16 mouse cellular contexts compared by ENCODE assay signal in the genomic region with DNA sequence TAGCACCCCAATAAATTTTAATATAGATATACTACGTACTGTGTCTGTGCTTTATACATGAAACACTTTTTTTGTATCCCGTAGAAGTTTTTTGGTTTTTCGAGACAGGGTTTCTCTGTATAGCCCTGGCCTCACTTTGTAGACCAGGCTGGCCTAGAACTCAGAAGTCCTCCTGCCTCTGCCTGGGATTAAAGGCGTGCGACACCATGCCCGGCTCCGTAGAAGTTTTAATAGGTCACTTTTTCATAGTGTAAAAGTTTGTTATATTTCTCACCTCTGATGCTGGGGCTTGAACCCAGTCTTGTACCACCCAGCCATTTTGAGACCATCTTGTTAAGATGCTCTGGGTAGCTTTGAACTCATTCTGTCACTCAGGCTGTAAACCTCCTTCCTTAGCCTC.
"Had no signal": no experiment of that assay in that cellular context is flagged by ENCODE, and none has a peak within 500 bp of the region (broad histone marks: within the 10 kb centered on the region; RNA-seq: fewer than 3 reads in every experiment).

No protein-coding gene starts in this region.

- H3K4me1 ChIP-seq: lung, embryonic 15.5 days; midbrain, embryonic 12.5 days; neural tube, embryonic 13.5 days had no signal

- DNase-seq: kidney, adult 2 months; kidney, postnatal 36 days; layer of hippocampus, postnatal 36 days; lung, adult 18-20 months; lung, postnatal 10 days; lung, postnatal 36 days; thymus, adult 2 months; thymus, postnatal 25 days had no signal

- H3K9ac ChIP-seq: liver, embryonic 14.5 days; lung, embryonic 15.5 days; midbrain, embryonic 12.5 days; neural tube, embryonic 13.5 days had no signal

- H3K9me3 ChIP-seq: lung, embryonic 15.5 days; midbrain, embryonic 12.5 days; neural tube, embryonic 13.5 days had no signal

- H3K4me3 ChIP-seq: left cerebral cortex, adult 2 months; lung, embryonic 15.5 days; midbrain, embryonic 12.5 days; myocyte; neural tube, embryonic 13.5 days had no signal

- ATAC-seq: intestine, postnatal 0 days had no signal

- H3K27ac ChIP-seq: kidney, postnatal 0 days; left cerebral cortex, adult 2 months; liver, embryonic 14.5 days; lung, embryonic 15.5 days; midbrain, embryonic 12.5 days; neural tube, embryonic 13.5 days had no signal

- H3K27me3 ChIP-seq: lung, embryonic 15.5 days; midbrain, embryonic 12.5 days; neural tube, embryonic 13.5 days had no signal

- H3K4me2 ChIP-seq: lung, embryonic 15.5 days; midbrain, embryonic 12.5 days; neural tube, embryonic 13.5 days had no signal
